Mouse (Mus musculus): Measurements from ENCODE around the gene Clec4a2.

GRCm38 (mm10) chr6:123171040-123171439 lies 64.8 kb downstream of the Clec4a2 start:
- TF ChIP-seq GATA1 (IDR thresholded peaks at IDR 0.05; ENCODE audit: borderline replicate concordance, low read length) = no peak
- no peak for TF ChIP-seq FLI1 (IDR thresholded peaks at IDR 0.05; ENCODE audit: low read length)
